Mouse (Mus musculus): ENCODE measurements around the gene Myadml2. TPM values are rescaled to one million over a fixed set of nuclear protein-coding genes. Genes with fewer than 3 reads are reported as not detected.
"Not testable (repeated sequence)": the region's sequence is repeated elsewhere in the genome, so short reads cannot be mapped to it uniquely, and the experiment has no call there.

The Myadml2 gene
- polyA plus RNA-seq, 1 experiment from 2014 or later = 6.7 TPM

- Histone ChIP-seq H3K9me3 (no peaks in the 10 kb centered on the region), H3K27ac (no peak overlapping the region), H3K36me3 (peaks cover 85% of the 10 kb centered on the region), H3K4me1 (peaks cover 22% of the 10 kb centered on the region; the same call in 1 of the 2 replicates), H3K27me3 (ENCODE audit: insufficient read depth, poor library complexity, severe bottlenecking) (no peaks in the 10 kb centered on the region), H3K4me3 (no peak overlapping the region)
- WGBS = 73% methylated on average over 3 of the region's 3 CpGs
- DNase-seq (ENCODE audit: low spot score) = no peak
These were observed 32.0 kb upstream of the Myadml2 start for GRCm38 (mm10) chr11:120679909-120680308.

- Histone ChIP-seq H3K27ac (no peak overlapping the region), H3K9me3 (no peaks in the 10 kb centered on the region), H3K4me1 (peaks cover 24% of the 10 kb centered on the region), H3K4me3 (no peak overlapping the region), H3K36me3 (peaks cover 62% of the 10 kb centered on the region), H3K27me3 (ENCODE audit: insufficient read depth, poor library complexity, severe bottlenecking) (no peaks in the 10 kb centered on the region)
- no peak for DNase-seq (ENCODE audit: low spot score)
- WGBS = 83% methylated on average over 4 of the region's 4 CpGs
These were observed 29.0 kb upstream of the Myadml2 start for GRCm38 (mm10) chr11:120676951-120677350.

DNA sequence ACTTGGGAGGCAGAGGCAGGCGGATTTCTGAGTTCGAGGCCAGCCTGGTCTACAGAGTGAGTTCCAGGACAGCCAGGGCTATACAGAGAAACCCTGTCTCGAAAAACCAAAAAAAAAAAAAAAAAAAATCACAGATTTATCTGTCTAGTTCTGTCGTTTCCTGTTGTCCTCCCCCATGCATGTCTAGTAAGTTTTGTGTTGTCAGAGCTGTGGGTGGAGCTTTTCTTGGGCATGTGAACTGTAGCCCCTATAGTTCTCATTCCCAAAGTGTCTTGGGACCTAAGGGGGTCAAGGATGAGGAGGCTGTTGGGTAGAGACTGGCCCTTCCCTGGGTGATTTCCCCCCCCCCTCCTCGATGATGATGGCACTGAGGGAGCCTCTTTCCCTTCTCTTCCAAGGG is 27.9 kb upstream of the Myadml2 start:
- not testable (repeated sequence) for H3K4me3 ChIP-seq; DNase-seq (ENCODE audit: low spot score); H3K27ac ChIP-seq; H3K9me3 ChIP-seq; H3K27me3 ChIP-seq (ENCODE audit: insufficient read depth, poor library complexity, severe bottlenecking)
- WGBS = 81% methylated on average over 4 of the region's 5 CpGs
- Histone ChIP-seq H3K36me3 (peaks cover 56% of the 10 kb centered on the region), H3K4me1 (peaks cover 24% of the 10 kb centered on the region)

GRCm38 (mm10) chr11:120673594-120674122 is 25.7 kb upstream of the Myadml2 start:
- peaks cover 34% of the 10 kb centered on the region for H3K36me3 ChIP-seq
- H3K9me3 ChIP-seq = no peaks in the 10 kb centered on the region
- H3K27me3 ChIP-seq (ENCODE audit: insufficient read depth, poor library complexity, severe bottlenecking) = no peaks in the 10 kb centered on the region
- peaks cover 24% of the 10 kb centered on the region for H3K4me1 ChIP-seq
- peak overlapping the region; percentile 99 for H3K27ac ChIP-seq
- H3K4me3 ChIP-seq = peak overlapping the region; percentile 86
- DNase-seq (ENCODE audit: low spot score) = no peak
- whole genome bisulfite sequencing = 39% methylated on average over 12 of the region's 12 CpGs

DNA sequence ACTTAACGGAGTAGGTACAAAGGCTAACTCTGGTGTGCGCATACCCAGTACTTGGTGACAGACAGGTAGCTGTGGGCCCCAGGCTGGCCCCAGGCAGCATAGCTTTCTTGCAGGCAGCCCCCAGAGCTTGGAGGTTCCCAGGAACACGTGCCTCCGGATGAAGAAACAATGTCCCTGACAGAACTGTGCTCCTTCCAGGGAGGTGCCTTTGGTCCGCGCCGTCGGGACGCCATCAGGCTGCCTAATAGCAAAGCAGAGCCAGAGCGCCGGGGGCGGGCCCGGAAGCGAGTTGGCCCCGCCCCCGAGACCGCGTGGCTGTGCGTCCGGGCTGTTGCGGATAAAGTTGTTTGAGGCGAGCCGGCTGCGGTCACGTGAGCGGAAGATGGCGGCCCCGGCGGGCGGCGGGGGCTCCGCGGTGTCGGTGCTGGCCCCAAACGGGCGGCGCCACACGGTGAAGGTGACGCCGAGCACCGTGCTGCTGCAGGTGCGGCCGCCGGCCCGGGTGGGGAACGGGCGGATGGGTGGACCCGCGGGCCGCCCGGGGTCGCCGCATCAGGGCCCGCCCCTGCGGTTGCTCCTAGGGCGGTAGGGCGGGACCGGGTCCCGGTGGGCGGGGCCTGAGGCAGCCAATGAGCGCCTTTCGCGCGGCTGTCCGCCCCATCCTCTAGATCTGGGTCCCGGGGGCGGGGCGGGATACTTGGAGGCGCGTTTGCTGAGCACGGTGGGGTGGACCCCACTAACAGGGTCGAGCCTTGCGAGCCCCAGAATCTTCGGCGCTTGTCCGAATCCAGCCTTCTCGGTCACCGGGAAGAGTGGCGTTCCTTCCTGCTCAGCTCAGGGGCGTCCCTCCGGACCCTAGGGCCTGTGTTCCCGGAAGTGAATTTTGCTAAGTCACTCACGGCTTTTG is 25.0 kb upstream of the Myadml2 start, which contains the start of gene Aspscr1:
Gene Aspscr1, plus strand, starts transcription at position 287 of the 907 bp plus-strand sequence.
- H3K27me3 ChIP-seq (ENCODE audit: insufficient read depth, poor library complexity, severe bottlenecking) = no peaks in the 10 kb centered on the region
- peak; percentile 97 for DNase-seq (ENCODE audit: low spot score)
- H3K4me1 ChIP-seq = peaks cover 24% of the 10 kb centered on the region
- peaks cover 26% of the 10 kb centered on the region for H3K36me3 ChIP-seq
- H3K4me3 ChIP-seq = peak within 1 kb of the TSS; percentile 86
- no peaks in the 10 kb centered on the region for H3K9me3 ChIP-seq
- whole genome bisulfite sequencing = 1% methylated on average over 72 of the region's 83 CpGs
- H3K27ac ChIP-seq = peak within 1 kb of the TSS; percentile 99

GRCm38 (mm10) chr11:120666617-120667016 is 18.7 kb upstream of the Myadml2 start:
- WGBS = 3% methylated on average over 3 of the region's 3 CpGs
- peaks cover 15% of the 10 kb centered on the region for H3K4me1 ChIP-seq
- DNase-seq (ENCODE audit: low spot score) = peak; percentile 86

DNA sequence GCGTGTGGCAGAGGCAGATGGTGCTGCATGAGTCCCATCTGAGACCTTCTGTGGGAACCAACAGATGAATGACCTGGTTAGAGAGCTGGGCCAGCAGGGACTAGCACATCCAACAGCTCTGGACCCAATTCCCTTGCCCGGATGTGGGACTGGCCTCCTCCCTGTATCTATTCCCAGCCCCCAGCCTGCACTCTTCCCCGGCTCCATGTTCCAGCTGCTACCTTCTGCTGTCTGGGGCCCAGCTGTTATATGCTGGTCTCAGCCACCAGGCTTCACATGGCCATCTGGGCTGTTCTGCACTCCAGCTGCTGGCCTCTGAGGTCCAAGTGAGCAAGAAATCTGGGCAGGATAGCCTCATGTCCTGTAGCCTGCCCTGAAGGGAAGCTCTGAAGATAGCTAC is 17.4 kb upstream of the Myadml2 start:
- Histone ChIP-seq H3K27me3 (ENCODE audit: insufficient read depth, poor library complexity, severe bottlenecking) (peaks cover 62% of the 10 kb centered on the region), H3K9me3 (no peaks in the 10 kb centered on the region), H3K4me1 (peaks cover 27% of the 10 kb centered on the region), H3K27ac (no peak overlapping the region), H3K4me3 (no peak overlapping the region), H3K36me3 (no peaks in the 10 kb centered on the region)
- 69% methylated on average over 3 of the region's 3 CpGs for WGBS
- no peak for DNase-seq (ENCODE audit: low spot score)

More at GRCm38 (mm10) chr11:120666617-120667016, 18.7 kb upstream of the Myadml2 start:
- H3K4me3 ChIP-seq = no peak overlapping the region
- H3K9me3 ChIP-seq = no peaks in the 10 kb centered on the region
- peaks cover 50% of the 10 kb centered on the region for H3K27me3 ChIP-seq (ENCODE audit: insufficient read depth, poor library complexity, severe bottlenecking)
- peak overlapping the region; percentile 29; the same call in 1 of the 2 replicates for H3K27ac ChIP-seq
- H3K36me3 ChIP-seq = no peaks in the 10 kb centered on the region

DNA sequence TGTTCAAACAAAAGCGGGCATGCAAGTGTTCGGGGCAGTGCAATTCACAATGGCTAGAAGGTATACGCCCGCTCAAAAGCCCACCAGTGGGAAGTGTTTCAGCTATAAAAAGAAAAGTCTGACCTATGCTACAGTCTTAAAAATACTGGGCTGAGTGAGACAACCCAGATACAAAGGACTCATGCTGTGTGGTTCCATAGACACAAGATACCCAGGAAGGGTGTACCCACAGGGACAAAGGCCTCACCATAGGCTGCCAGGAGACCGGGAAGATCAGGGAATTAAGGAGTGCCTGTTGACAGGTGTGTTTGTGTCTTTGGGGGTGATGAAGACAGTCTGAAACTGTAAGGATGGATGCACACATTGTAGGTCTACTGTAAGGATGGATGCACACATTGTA is 15.8 kb upstream of the Myadml2 start:
- whole genome bisulfite sequencing = 86% methylated on average over 5 of the region's 5 CpGs
- H3K4me1 ChIP-seq = peaks cover 44% of the 10 kb centered on the region
- peaks cover 79% of the 10 kb centered on the region for H3K27me3 ChIP-seq (ENCODE audit: insufficient read depth, poor library complexity, severe bottlenecking)
- H3K9me3 ChIP-seq = no peaks in the 10 kb centered on the region
- no peak for DNase-seq (ENCODE audit: low spot score)
- no peaks in the 10 kb centered on the region for H3K36me3 ChIP-seq
- no peak overlapping the region for H3K4me3 ChIP-seq
- no peak overlapping the region for H3K27ac ChIP-seq

GRCm38 (mm10) chr11:120662759-120663158 is 14.8 kb upstream of the Myadml2 start:
- Histone ChIP-seq H3K27ac (no peak overlapping the region), H3K36me3 (no peaks in the 10 kb centered on the region), H3K27me3 (ENCODE audit: insufficient read depth, poor library complexity, severe bottlenecking) (peaks cover 89% of the 10 kb centered on the region), H3K4me1 (peaks cover 44% of the 10 kb centered on the region), H3K9me3 (no peaks in the 10 kb centered on the region), H3K4me3 (no peak overlapping the region)
- DNase-seq (ENCODE audit: low spot score) = no peak
- 56% methylated on average over 6 of the region's 6 CpGs for WGBS

- peak within 1 kb of the TSS; percentile 67 for H3K27ac ChIP-seq
- no peak for DNase-seq (ENCODE audit: low spot score)
- WGBS = under 1% methylated on average over 35 of the region's 35 CpGs
- no peaks in the 10 kb centered on the region for H3K36me3 ChIP-seq
- H3K9me3 ChIP-seq = no peaks in the 10 kb centered on the region
- peak within 1 kb of the TSS; percentile 64 for H3K4me3 ChIP-seq
- peaks cover 38% of the 10 kb centered on the region for H3K4me1 ChIP-seq
- peaks cover 98% of the 10 kb centered on the region for H3K27me3 ChIP-seq (ENCODE audit: insufficient read depth, poor library complexity, severe bottlenecking)
These were observed 13.1 kb upstream of the Myadml2 start, which contains the start of gene Notum for GRCm38 (mm10) chr11:120661076-120661460. Gene Notum (minus strand): TSS chr11:120661175.

GRCm38 (mm10) chr11:120660301-120661075 is 12.5 kb upstream of the Myadml2 start:
- under 1% methylated on average over 95 of the region's 95 CpGs for WGBS
- H3K4me1 ChIP-seq = peaks cover 36% of the 10 kb centered on the region
- no peaks in the 10 kb centered on the region for H3K36me3 ChIP-seq
- H3K9me3 ChIP-seq = no peaks in the 10 kb centered on the region
- H3K4me3 ChIP-seq = peak overlapping the region; percentile 64
- peak overlapping the region; percentile 67 for H3K27ac ChIP-seq
- no peak for DNase-seq (ENCODE audit: low spot score)
- peaks cover 98% of the 10 kb centered on the region for H3K27me3 ChIP-seq (ENCODE audit: insufficient read depth, poor library complexity, severe bottlenecking)

DNA sequence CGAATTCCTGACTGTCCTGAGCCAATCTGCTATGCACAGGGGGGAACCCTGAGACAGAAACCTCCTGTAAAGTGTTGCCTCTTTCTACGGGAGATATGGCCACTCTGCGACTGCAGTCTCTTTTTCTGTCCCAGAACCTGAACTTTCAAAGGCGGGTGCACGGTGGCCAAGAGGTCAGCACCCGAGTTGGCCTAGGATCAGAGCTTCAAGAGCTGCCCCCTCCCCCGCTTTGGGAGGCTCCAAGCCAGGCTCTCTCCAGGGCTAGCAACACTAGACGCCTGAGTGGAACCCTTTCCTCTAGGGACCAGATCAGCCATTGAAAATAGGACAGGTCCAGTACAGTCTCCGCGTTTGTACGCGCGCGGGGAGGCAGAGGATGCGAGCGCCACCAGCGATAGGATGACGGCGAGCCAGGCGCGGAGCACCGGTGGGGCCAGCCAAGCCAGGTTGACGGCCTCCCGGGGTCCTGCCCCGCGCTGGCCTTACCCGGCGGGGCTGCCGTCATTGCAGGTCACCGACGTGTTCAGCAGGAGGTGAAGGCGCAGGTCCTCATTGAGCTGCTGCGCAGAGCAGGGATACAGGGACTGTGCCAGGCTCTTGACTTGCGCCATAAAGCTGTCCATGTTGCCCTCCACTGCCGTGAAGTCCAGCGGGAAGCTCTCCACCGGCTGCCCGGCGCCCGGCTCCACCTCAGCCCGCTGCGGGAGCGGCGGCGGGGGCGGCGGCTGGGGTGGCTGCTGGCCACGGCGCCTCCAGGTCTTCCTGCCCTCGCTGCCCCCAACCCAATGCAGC is 11.7 kb upstream of the Myadml2 start:
- Histone ChIP-seq H3K27me3 (ENCODE audit: insufficient read depth, poor library complexity, severe bottlenecking) (peaks cover 92% of the 10 kb centered on the region), H3K9me3 (no peaks in the 10 kb centered on the region), H3K27ac (peak overlapping the region; percentile 67; the same call in 1 of the 2 replicates), H3K4me1 (peaks cover 33% of the 10 kb centered on the region), H3K4me3 (peak overlapping the region; percentile 64), H3K36me3 (no peaks in the 10 kb centered on the region)
- no peak for DNase-seq (ENCODE audit: low spot score)
- WGBS = 2% methylated on average over 50 of the region's 50 CpGs

All from heart, embryonic 10.5 days (tissue).